9 mouse cellular contexts compared by ENCODE assay signal in genomic region chr3:88591950-88592731, GRCm38 (mm10). TPM values are rescaled to one million over a fixed set of nuclear protein-coding genes. Genes with fewer than 3 reads are reported as not detected.
DNase-seq lines count a peak whose midpoint lies in the region; ATAC-seq lines count a peak whose summit lies in the region.
"Had no signal": no experiment of that assay in that cellular context is flagged by ENCODE, and none has a peak within 500 bp of the region (broad histone marks: within the 10 kb centered on the region; RNA-seq: fewer than 3 reads in every experiment).

No protein-coding gene starts in this region.

- H3K4me3 ChIP-seq in heart, embryonic 11.5 days (ENCODE audit: low read depth, low read length), result no peak overlapping the region
- peak overlapping the region; percentile 86 for H3K4me3 ChIP-seq in megakaryocyte, embryonic 14.5 days (replicated peaks)

- no peaks in the 10 kb centered on the region for H3K9me3 ChIP-seq in heart, embryonic 11.5 days (replicated peaks; ENCODE audit: control insufficient read depth, low read length)
- H3K9me3 ChIP-seq in megakaryocyte, embryonic 14.5 days, result no peaks in the 10 kb centered on the region

- 0 out of 2 replicates have a peak overlapping the region, but pooled peaks have one; percentile 2 for H3K9ac ChIP-seq in heart, embryonic 11.5 days (ENCODE audit: low read depth, low read length)

- peak; percentile 60 for DNase-seq in gastrocnemius, adult 18-20 months (ENCODE audit: low spot score)
- no peak for DNase-seq in gastrocnemius, postnatal 4 days (ENCODE audit: low spot score in 2 of 2)
- peak; percentile 54 for DNase-seq in cerebellum, adult 8-10 months
- DNase-seq in kidney, postnatal 14 days, result peak; percentile 64
- DNase-seq in thymus, postnatal 14 days, result peak; percentile 66

- no peak overlapping the region for H3K4me2 ChIP-seq in heart, embryonic 11.5 days

- peaks cover 28% of the 10 kb centered on the region for H3K4me1 ChIP-seq in heart, embryonic 11.5 days (ENCODE audit: control insufficient read depth, insufficient read depth, low read length)
- H3K4me1 ChIP-seq in megakaryocyte, embryonic 14.5 days, result peaks cover 45% of the 10 kb centered on the region

- H3K27me3 ChIP-seq in heart, embryonic 11.5 days (ENCODE audit: control insufficient read depth, insufficient read depth, low read length), result no peaks in the 10 kb centered on the region
- H3K27me3 ChIP-seq in megakaryocyte, embryonic 14.5 days (replicated peaks), result no peaks in the 10 kb centered on the region

- H3K36me3 ChIP-seq in heart, embryonic 11.5 days (ENCODE audit: control insufficient read depth, insufficient read depth, low read length), result peaks cover 7% of the 10 kb centered on the region
- peaks cover 25% of the 10 kb centered on the region for H3K36me3 ChIP-seq in megakaryocyte, embryonic 14.5 days (replicated peaks; ENCODE audit: low read length)

- peak; percentile 81 for ATAC-seq in CD4-positive, CD25-positive, alpha-beta regulatory T cell, adult 4 months
- ATAC-seq in heart, embryonic 11.5 days (replicated peaks; ENCODE audit: insufficient number of reproducible peaks, low FRiP score, low TSS enrichment), result no peak

- 39% methylated on average over 9 of the region's 9 CpGs for WGBS in heart, embryonic 11.5 days (ENCODE audit: insufficient replicate concordance)

- no peak overlapping the region for H3K27ac ChIP-seq in heart, embryonic 11.5 days (ENCODE audit: low read depth, low read length)

RNA-seq across cellular contexts. Expression of gene Arhgef2, which starts 13.6 kb away (rescaled TPM):
- total RNA-seq in gastrocnemius, adult 18-20 months (2021), result 10 to 100 TPM; 11.5 to 20.0 TPM
- 100 to 1,000 TPM; 161 to 166 TPM for total RNA-seq in gastrocnemius, postnatal 4 days (2021)
- polyA plus RNA-seq in CD4-positive, CD25-positive, alpha-beta regulatory T cell, adult 4 months (2017; shearing (Covaris generic)), result 10 to 100 TPM; 36.5 to 48.6 TPM
- polyA plus RNA-seq in heart, embryonic 11.5 days (2014; fragmentation: Nextera tagmentation; extraction: Ambion mirVana), result 91.4 and 102 TPM in 2 replicates
- polyA plus RNA-seq in megakaryocyte, embryonic 14.5 days (2012; ENCODE audit: insufficient read depth, low replicate concordance), result 302 and 446 TPM in 2 replicates

RNA-seq across cellular contexts. Expression of gene Ssr2, which starts 16.5 kb away (rescaled TPM):
- 10 to 100 TPM; 40.4 to 44.2 TPM for total RNA-seq in gastrocnemius, adult 18-20 months (2021)
- total RNA-seq in gastrocnemius, postnatal 4 days (2021), result 100 to 1,000 TPM; 150 to 159 TPM
- polyA plus RNA-seq in CD4-positive, CD25-positive, alpha-beta regulatory T cell, adult 4 months (2017; shearing (Covaris generic)), result 100 to 1,000 TPM; 160 to 161 TPM
- 206 and 229 TPM in 2 replicates for polyA plus RNA-seq in heart, embryonic 11.5 days (2014; fragmentation: Nextera tagmentation; extraction: Ambion mirVana)
- 111 and 307 TPM in 2 replicates for polyA plus RNA-seq in megakaryocyte, embryonic 14.5 days (2012; ENCODE audit: insufficient read depth, low replicate concordance)

RNA-seq across cellular contexts. Expression of gene Ubqln4, which starts 38.6 kb away (rescaled TPM):
- total RNA-seq in gastrocnemius, adult 18-20 months (2021), result 10 to 100 TPM; 86.3 to 89.9 TPM
- 10 to 100 TPM; 54.9 to 58.0 TPM for total RNA-seq in gastrocnemius, postnatal 4 days (2021)
- 10 to 100 TPM; 11.9 to 12.0 TPM for polyA plus RNA-seq in CD4-positive, CD25-positive, alpha-beta regulatory T cell, adult 4 months (2017; shearing (Covaris generic))
- polyA plus RNA-seq in heart, embryonic 11.5 days (2014; fragmentation: Nextera tagmentation; extraction: Ambion mirVana), result 48.8 and 49.5 TPM in 2 replicates
- 26.1 and 51.5 TPM in 2 replicates for polyA plus RNA-seq in megakaryocyte, embryonic 14.5 days (2012; ENCODE audit: insufficient read depth, low replicate concordance)

RNA-seq across cellular contexts. Expression of gene Lamtor2, which starts 39.3 kb away (rescaled TPM):
- total RNA-seq in gastrocnemius, adult 18-20 months (2021), result 10 to 100 TPM; 90.8 to 95.9 TPM
- 10 to 100 TPM; 78.5 to 81.4 TPM for total RNA-seq in gastrocnemius, postnatal 4 days (2021)
- 100 to 1,000 TPM; 197 to 234 TPM for polyA plus RNA-seq in CD4-positive, CD25-positive, alpha-beta regulatory T cell, adult 4 months (2017; shearing (Covaris generic))
- 86.9 and 110 TPM in 2 replicates for polyA plus RNA-seq in heart, embryonic 11.5 days (2014; fragmentation: Nextera tagmentation; extraction: Ambion mirVana)
- polyA plus RNA-seq in megakaryocyte, embryonic 14.5 days (2012; ENCODE audit: insufficient read depth, low replicate concordance), result 18.1 and 152 TPM in 2 replicates

RNA-seq across cellular contexts. Expression of gene Rab25, which starts 44.0 kb away (rescaled TPM):
- not detected for total RNA-seq in gastrocnemius, adult 18-20 months (2021)
- total RNA-seq in gastrocnemius, postnatal 4 days (2021), result under 1 TPM; 0.57 to 0.91 TPM
- polyA plus RNA-seq in CD4-positive, CD25-positive, alpha-beta regulatory T cell, adult 4 months (2017; shearing (Covaris generic)), result not detected
- polyA plus RNA-seq in heart, embryonic 11.5 days (2014; fragmentation: Nextera tagmentation; extraction: Ambion mirVana), result 0.21 TPM in 1 of 2 replicates, not detected in the other
- polyA plus RNA-seq in megakaryocyte, embryonic 14.5 days (2012; ENCODE audit: insufficient read depth, low replicate concordance), result 0.51 TPM in 1 of 2 replicates, not detected in the other
- total RNA-seq: adrenal gland, postnatal 36 days had no signal

Comparison
In these comparisons a context has a peak if more than half of its experiments do, and no peak if none do; other contexts are left out.
1. DNase-seq: peak in gastrocnemius, adult 18-20 months (single experiment), cerebellum, adult 8-10 months (single experiment), kidney, postnatal 14 days (single experiment) and thymus, postnatal 14 days (single experiment); none in gastrocnemius, postnatal 4 days (0 of 2).